Mouse (Mus musculus) neural tube, embryonic 12.5 days (tissue): ENCODE data around the gene Itga1. TPM values are rescaled to one million over a fixed set of nuclear protein-coding genes. Genes with fewer than 3 reads are reported as not detected.
A peak's percentile ranks its signal among the peaks of the same experiment; 100 is the strongest.

Experiments used
- ATAC-seq: fragments of 200-750 bp; cut with Nextera tagmentation; 2 replicates; pipeline ENCODE4 v1.8.0; 2017; ENCODE audit warnings: low read depth, mild to moderate bottlenecking, moderate TSS enrichment, moderate library complexity; ENCODE audit not compliant: low FRiP score
- H3K27ac ChIP-seq: fragments of 300-500 bp; sonication (generic); 2 replicates; pipeline ENCODE4 v1.5.1; 2016
- H3K27me3 ChIP-seq: fragments of 300-500 bp; sonication (generic); replicated peaks from 2 replicates; pipeline ENCODE4 v1.6.1; 2016; ENCODE audit warnings: mild to moderate bottlenecking
- H3K36me3 ChIP-seq: fragments of 300-500 bp; sonication (generic); 2 replicates; pipeline ENCODE4 v1.6.1; 2016; ENCODE audit warnings: mild to moderate bottlenecking
- H3K4me1 ChIP-seq: fragments of 300-500 bp; sonication (generic); 2 replicates; pipeline ENCODE4 v1.6.1; 2016
- H3K4me2 ChIP-seq: fragments of 300-500 bp; sonication (generic); replicated peaks from 2 replicates; pipeline ENCODE4 v1.6.1; 2016; ENCODE audit warnings: mild to moderate bottlenecking
- H3K4me3 ChIP-seq: fragments of 300-500 bp; sonication (generic); 2 replicates; pipeline ENCODE4 v1.5.1; 2016
- H3K9ac ChIP-seq: fragments of 300-500 bp; sonication (generic); 2 replicates; pipeline ENCODE4 v1.6.1; 2016; ENCODE audit warnings: mild to moderate bottlenecking
- H3K9me3 ChIP-seq: fragments of 300-500 bp; sonication (generic); 2 replicates; pipeline ENCODE4 v1.6.1; 2016; ENCODE audit warnings: mild to moderate bottlenecking
- WGBS: fragments of 180-500 bp; shearing (Covaris S2); methylation state at CpG from one replicate; pipeline ENCODE4 v1.1.7; 2016; 5-methylcytosine and 5-hydroxymethylcytosine counted together
- polyA plus RNA-seq: library from polyadenylated mRNA; unstranded; fragments of >200 nt; fragmentation: Nextera tagmentation; extraction: Ambion mirVana; gene quantifications from 2 replicates; pipeline ENCODE4 v1.2.1, GENCODE M21; 2016

The Itga1 gene
- polyA plus RNA-seq, 1 experiment from 2014 or later: 8.0 TPM

DNA sequence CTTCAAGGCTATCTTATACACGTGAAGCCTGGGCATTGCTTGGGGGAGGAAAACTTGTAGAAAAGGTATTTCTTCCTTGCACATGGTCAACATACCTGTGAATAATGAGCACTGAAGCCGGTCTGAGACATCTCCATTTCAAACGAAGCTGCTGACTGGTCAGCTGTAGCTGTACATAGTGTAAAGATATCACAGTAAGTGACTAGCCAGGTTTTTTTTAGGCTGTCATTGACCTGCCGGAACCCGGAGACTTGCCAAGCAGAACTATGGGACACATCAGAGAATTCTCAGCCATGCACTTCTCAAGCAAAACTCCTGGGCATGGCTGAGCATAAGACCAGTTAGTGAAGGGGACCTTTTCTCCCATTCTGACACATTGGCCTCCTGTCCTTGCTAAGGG is 99.6 kb downstream of the Itga1 start:
- Histone ChIP-seq H3K9ac (no peak overlapping the region), H3K9me3 (no peaks in the 10 kb centered on the region), H3K4me2 (no peak overlapping the region), H3K4me1 (0 out of 2 replicates have a peak, but pooled peaks cover 5% of the 10 kb centered on the region), H3K27ac (no peak overlapping the region), H3K27me3 (no peaks in the 10 kb centered on the region), H3K36me3 (no peaks in the 10 kb centered on the region), H3K4me3 (no peak overlapping the region)
- ATAC-seq: no peak
- 93% methylated on average over 5 of the region's 5 CpGs for WGBS

DNA sequence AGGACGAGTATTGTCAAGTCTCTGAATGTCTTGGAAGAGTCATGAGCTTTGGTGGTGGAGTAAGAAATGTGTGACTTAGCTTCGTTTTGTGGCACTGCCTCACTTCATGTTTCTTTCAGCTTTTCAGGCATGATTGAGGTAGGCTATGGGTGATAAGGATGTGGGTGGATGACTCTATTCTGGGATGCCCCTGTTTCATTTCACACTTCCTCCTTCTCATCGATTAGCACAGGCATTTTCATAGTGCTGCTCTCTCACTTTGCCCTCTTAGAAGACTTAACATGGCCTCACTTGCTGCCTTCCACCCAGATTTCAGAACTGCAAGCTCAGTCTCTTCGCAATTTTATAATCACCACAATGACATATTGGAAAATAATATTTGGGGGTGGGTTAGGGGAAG is 102.2 kb downstream of the Itga1 start:
- no peak overlapping the region for H3K9ac ChIP-seq
- H3K4me3 ChIP-seq: no peak overlapping the region
- no peaks in the 10 kb centered on the region for H3K9me3 ChIP-seq
- H3K27me3 ChIP-seq: no peaks in the 10 kb centered on the region
- WGBS: 93% methylated on average over 4 of the region's 4 CpGs
- H3K27ac ChIP-seq: no peak overlapping the region
- H3K4me2 ChIP-seq: no peak overlapping the region
- no peaks in the 10 kb centered on the region for H3K36me3 ChIP-seq
- no peaks in the 10 kb centered on the region for H3K4me1 ChIP-seq
- ATAC-seq: no peak

DNA sequence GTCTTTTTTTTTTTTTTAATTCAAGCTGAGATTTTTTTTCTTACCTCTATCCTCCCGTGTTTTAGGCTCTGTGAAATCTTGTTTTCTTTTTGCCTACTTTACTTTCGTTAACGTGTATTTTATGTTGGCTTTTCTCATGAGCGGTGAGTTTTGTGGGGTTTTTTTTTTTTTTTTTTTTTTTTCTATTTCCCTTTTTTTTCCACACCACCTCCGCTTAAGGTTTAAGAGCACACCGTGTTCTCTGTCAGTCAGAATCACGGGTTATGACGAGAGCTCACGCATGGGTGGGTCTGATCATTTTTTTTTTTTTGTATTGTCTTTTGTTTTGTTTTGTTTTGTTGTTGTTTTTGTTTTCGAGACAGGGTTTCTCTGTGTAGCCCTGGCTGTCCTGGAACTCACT is 103.7 kb downstream of the Itga1 start:
- no peak overlapping the region for H3K27ac ChIP-seq
- no peaks in the 10 kb centered on the region for H3K9me3 ChIP-seq
- H3K27me3 ChIP-seq: no peaks in the 10 kb centered on the region
- no peak overlapping the region for H3K4me3 ChIP-seq
- no peaks in the 10 kb centered on the region for H3K36me3 ChIP-seq
- WGBS: 91% methylated on average over 10 of the region's 10 CpGs
- H3K9ac ChIP-seq: no peak overlapping the region
- no peak overlapping the region for H3K4me2 ChIP-seq
- no peak for ATAC-seq
- no peaks in the 10 kb centered on the region for H3K4me1 ChIP-seq

DNA sequence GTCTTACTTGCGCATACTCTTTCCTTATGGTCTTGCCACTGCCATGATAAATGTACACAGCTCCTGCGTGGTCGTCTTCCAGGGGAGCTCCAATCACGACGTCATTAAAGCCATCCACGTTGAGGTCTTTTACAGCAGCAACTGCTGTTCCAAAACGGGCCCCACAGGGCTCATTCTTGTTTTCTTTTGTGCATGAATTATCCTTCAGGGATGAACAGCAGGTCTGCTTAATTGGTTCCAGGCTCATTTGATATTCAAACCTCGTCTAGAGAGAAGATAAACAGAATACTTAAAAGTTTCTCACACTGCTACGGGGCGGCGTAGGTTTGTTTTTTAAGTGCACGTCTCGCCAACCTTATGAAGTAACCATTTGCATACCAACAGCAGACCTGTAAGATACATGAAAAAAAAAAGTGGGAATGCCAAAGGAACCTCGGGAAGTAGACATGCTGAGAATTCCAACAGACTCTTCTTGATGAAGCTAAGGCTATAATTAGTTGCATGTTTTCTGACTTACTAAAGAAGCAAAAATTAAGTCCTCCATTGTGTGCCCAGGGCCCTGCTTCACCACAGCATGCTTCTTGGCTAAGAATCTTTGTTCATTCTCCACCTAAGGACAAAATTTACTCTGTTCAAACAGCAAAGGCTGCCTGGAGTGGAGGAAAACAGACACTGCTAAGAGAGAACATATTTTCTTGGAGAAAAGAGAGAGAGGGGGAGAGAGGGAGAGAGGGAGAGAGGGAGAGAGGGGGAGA is 109.3 kb downstream of the Itga1 start:
- no peaks in the 10 kb centered on the region for H3K27me3 ChIP-seq
- 14% methylated on average over 14 of the region's 14 CpGs for WGBS
- no peak overlapping the region for H3K9ac ChIP-seq
- peak overlapping the region; percentile 36 for H3K4me2 ChIP-seq
- no peaks in the 10 kb centered on the region for H3K9me3 ChIP-seq
- ATAC-seq: peak; percentile 70
- H3K4me3 ChIP-seq: no peak overlapping the region
- H3K4me1 ChIP-seq: peaks cover 6% of the 10 kb centered on the region; the same call in 1 of the 2 replicates
- no peak overlapping the region for H3K27ac ChIP-seq
- no peaks in the 10 kb centered on the region for H3K36me3 ChIP-seq

DNA sequence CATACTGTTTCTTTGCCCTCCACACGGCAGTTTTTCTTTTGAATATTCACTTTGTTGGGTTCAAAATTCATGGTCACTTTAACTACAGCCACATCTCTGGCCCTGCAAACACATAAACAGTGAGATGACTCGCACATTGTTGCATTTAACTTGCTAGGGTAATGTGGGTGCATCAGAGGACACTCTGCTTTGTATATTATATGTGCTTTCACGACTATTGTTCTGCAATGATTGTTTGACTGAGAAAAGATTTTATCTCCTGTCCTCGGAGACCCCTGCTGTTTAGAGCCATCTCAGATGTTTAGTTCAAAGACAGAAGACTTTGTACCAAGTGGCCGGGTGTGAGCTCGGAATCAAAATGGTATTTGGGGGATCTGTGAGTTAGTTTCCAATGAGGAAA is 114.1 kb downstream of the Itga1 start:
- no peak overlapping the region for H3K27ac ChIP-seq
- H3K4me3 ChIP-seq: no peak overlapping the region
- H3K36me3 ChIP-seq: no peaks in the 10 kb centered on the region
- no peaks in the 10 kb centered on the region for H3K9me3 ChIP-seq
- no peaks in the 10 kb centered on the region for H3K27me3 ChIP-seq
- no peak overlapping the region for H3K9ac ChIP-seq
- no peak overlapping the region for H3K4me2 ChIP-seq
- no peak for ATAC-seq
- WGBS: 55% methylated on average over 6 of the region's 6 CpGs
- H3K4me1 ChIP-seq: peaks cover 5% of the 10 kb centered on the region; the same call in 1 of the 2 replicates

DNA sequence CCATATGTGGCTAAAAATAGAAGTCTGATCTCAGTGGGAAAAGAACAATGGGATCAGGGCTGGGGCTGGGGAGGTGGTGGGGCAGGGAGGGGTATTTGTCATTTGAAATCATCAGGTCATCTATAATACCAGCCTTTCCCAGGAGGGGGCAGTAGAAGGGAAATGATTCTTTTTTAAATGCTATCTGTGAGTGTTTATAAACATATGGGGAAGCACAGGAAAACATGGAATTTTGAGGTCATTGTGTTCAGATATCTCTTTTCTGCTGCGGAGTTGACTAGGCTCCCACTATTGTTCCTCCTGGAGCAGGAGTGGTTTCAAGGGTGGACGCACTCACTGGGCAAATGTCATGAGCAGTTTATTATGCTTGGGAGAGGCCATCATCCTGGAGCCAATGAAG is 114.6 kb downstream of the Itga1 start:
- Histone ChIP-seq H3K4me1 (peaks cover 1% of the 10 kb centered on the region; the same call in 1 of the 2 replicates), H3K4me3 (no peak overlapping the region), H3K27me3 (no peaks in the 10 kb centered on the region), H3K27ac (no peak overlapping the region), H3K9ac (no peak overlapping the region), H3K9me3 (no peaks in the 10 kb centered on the region), H3K36me3 (no peaks in the 10 kb centered on the region), H3K4me2 (no peak overlapping the region)
- ATAC-seq: no peak
- 58% methylated on average over 2 of the region's 2 CpGs for WGBS

DNA sequence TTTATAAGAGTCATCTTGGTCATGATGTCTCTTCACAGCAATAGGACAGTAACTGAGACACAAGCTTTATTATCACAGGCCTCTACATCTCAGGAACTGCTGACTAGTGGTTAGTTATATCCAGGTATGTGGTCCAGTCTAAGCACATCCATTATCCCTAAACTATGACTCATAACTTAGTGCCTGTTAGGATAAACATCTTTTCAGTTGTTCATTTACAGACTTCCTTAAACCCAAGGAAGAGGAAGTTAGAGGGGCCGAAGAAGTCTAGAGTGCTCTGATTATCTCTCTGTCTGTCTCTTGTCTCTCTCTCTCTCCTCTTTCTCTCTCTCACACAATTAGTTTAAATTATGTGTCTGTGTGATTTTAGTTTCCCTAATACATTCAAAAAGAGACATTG is 117.1 kb downstream of the Itga1 start:
- no peak overlapping the region for H3K4me2 ChIP-seq
- no peak overlapping the region for H3K27ac ChIP-seq
- WGBS: 93% methylated on average over 1 of the region's 1 CpGs
- no peak for ATAC-seq
- H3K27me3 ChIP-seq: no peaks in the 10 kb centered on the region
- H3K9me3 ChIP-seq: no peaks in the 10 kb centered on the region
- no peak overlapping the region for H3K9ac ChIP-seq
- no peaks in the 10 kb centered on the region for H3K36me3 ChIP-seq
- H3K4me1 ChIP-seq: no peaks in the 10 kb centered on the region
- no peak overlapping the region for H3K4me3 ChIP-seq

DNA sequence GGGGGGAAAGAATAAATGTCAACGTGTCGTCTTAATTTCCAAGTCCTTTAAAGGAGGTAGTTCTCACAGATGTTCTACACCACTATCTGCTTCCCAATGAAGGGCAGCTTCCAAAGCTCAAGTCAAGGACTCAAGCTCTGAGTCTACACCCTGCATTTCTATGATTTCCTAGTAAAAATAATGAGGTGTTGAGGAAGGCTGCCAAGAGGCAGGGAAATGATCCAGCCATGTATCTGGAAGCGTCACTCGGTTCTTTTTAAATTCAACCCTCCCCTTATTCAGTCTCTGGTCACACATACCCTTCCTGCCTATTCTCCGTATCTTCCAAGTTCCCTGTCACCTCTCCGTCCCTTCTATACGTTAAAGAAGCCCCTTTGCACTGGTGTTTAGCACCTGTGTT is 118.6 kb downstream of the Itga1 start:
- ATAC-seq: no peak
- H3K4me1 ChIP-seq: no peaks in the 10 kb centered on the region

DNA sequence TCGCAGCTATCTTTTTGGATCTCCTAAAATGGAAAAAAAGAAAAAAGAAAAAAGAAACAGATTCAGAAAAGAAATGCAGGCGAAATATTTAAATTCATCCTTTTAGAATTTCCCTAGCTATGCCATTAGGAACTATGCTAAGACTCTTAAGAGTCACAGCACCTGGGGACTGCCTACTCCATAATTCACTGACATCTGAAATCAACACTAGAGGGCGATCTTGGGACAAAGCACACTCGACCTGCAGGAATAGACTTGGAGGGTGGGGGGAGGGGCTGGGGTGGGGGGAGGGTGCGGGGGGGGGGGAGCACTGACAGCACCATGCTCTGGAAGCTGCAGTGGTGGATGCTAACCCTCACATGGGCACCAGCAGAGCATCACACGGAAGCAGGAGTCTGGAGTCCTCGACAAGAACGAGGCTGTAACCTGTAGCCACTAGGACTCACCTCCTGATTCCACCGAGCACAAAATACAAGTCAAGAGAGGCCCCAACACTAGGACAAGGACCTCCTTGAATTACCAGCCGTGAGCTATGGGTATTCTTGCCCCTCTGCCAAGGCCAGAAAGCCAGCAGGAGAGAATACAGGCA is 120.8 kb downstream of the Itga1 start:
- no peak overlapping the region for H3K4me3 ChIP-seq
- H3K9me3 ChIP-seq: no peaks in the 10 kb centered on the region
- 50% methylated on average over 10 of the region's 10 CpGs for WGBS
- H3K9ac ChIP-seq: no peak overlapping the region
- no peak overlapping the region for H3K4me2 ChIP-seq
- 0 out of 2 replicates have a peak, but pooled peaks have one; percentile 44 for ATAC-seq
- H3K4me1 ChIP-seq: no peaks in the 10 kb centered on the region
- no peak overlapping the region for H3K27ac ChIP-seq
- no peaks in the 10 kb centered on the region for H3K27me3 ChIP-seq
- H3K36me3 ChIP-seq: no peaks in the 10 kb centered on the region

More for the DNA sequence above, 118.6 kb downstream of the Itga1 start:
- no peaks in the 10 kb centered on the region for H3K36me3 ChIP-seq
- H3K9ac ChIP-seq: no peak overlapping the region
- H3K27ac ChIP-seq: no peak overlapping the region
- no peak overlapping the region for H3K4me2 ChIP-seq
- 87% methylated on average over 7 of the region's 7 CpGs for WGBS
- H3K9me3 ChIP-seq: no peaks in the 10 kb centered on the region
- H3K4me3 ChIP-seq: no peak overlapping the region
- no peaks in the 10 kb centered on the region for H3K27me3 ChIP-seq

DNA sequence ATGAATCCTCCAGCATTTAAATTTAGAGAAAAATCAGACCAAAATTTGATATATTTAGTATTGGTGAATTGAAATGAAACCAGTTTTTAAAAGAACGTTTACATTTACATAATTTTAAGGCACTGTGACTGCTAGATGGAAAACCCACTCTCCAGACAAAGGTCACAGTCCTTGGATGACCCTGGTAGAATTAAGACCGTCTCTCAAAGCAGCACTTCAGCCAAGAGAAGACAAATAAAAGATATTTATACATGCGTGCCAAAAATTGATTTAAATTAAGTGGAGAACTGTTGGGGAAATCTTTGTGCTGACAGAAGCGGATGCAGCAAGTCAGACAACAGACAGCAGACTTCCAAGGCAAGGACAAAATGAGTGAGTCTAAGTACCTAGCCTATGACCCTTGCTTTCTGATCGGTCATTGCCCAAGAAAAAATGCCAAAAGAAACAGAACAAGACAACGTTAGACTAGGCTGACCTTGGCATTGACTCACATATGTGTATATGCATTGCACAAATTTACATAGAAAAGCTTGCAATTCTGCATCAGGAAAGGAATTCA is 127.2 kb downstream of the Itga1 start:
- H3K4me1 ChIP-seq: no peaks in the 10 kb centered on the region
- WGBS: 79% methylated on average over 6 of the region's 6 CpGs

DNA sequence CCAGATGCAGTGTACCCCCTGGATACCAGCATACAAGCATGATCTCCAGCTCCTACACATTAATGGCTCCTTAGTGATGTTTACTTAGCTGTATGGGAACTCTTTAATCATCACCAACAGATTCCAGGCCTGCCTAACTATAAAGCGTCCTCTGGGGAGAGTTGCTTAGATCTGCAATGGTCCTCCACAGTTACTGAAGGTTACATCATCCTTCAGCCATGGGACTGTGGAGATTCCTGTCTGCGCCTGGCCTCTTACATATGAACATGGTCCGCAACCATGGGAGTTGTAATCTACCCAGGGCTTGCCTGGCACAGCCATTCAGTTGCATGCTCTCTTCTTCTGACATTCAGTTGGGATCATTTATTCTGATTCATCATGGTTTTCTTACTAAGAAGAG is 129.9 kb downstream of the Itga1 start:
- no peak for ATAC-seq
- no peaks in the 10 kb centered on the region for H3K27me3 ChIP-seq
- H3K9me3 ChIP-seq: no peaks in the 10 kb centered on the region
- H3K4me3 ChIP-seq: no peak overlapping the region
- WGBS: 94% methylated on average over 3 of the region's 3 CpGs
- H3K4me2 ChIP-seq: no peak overlapping the region
- no peak overlapping the region for H3K9ac ChIP-seq
- no peaks in the 10 kb centered on the region for H3K4me1 ChIP-seq
- H3K27ac ChIP-seq: no peak overlapping the region
- H3K36me3 ChIP-seq: no peaks in the 10 kb centered on the region

More for the DNA sequence above, 127.2 kb downstream of the Itga1 start:
- ATAC-seq: no peak
- no peak overlapping the region for H3K9ac ChIP-seq
- H3K4me2 ChIP-seq: no peak overlapping the region
- H3K9me3 ChIP-seq: no peaks in the 10 kb centered on the region
- H3K36me3 ChIP-seq: no peaks in the 10 kb centered on the region
- no peaks in the 10 kb centered on the region for H3K27me3 ChIP-seq
- H3K4me3 ChIP-seq: no peak overlapping the region
- no peak overlapping the region for H3K27ac ChIP-seq

DNA sequence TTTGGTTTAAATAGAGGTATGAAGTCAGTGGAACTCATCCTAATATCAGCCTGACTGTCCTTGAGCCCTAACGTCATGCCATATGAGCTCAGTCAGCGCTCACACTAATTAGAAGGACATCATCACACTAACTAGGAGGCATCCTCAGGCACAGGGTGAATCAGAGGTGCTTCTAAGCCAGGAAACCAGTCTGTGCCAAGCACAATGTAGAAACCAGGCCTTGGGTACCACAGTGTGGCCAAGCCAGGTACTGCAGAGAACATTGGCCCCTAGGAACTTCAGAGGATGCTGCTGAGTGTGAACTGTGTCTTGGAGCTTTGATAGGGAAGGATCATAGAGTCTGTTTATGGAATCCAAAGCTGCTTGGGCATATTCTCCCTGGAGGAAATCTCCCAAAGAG is 137.5 kb downstream of the Itga1 start:
- Histone ChIP-seq H3K27me3 (no peaks in the 10 kb centered on the region), H3K9me3 (no peaks in the 10 kb centered on the region), H3K4me2 (no peak overlapping the region), H3K36me3 (no peaks in the 10 kb centered on the region), H3K4me3 (no peak overlapping the region), H3K27ac (no peak overlapping the region), H3K4me1 (no peaks in the 10 kb centered on the region), H3K9ac (no peak overlapping the region)
- 25% methylated on average over 2 of the region's 2 CpGs for WGBS
- ATAC-seq: peak; percentile 90
